Mouse (Mus musculus) olfactory bulb, adult 2 months (tissue): ENCODE measurements around the gene Fggy.

Experiments used
- CTCF ChIP-seq: fragments of 200-500 bp; IDR thresholded peaks from 2 replicates; pipeline ENCODE4 v1.5.1; 2012; ENCODE audit warnings: low read depth, mild to moderate bottlenecking, low read length, moderate library complexity; ENCODE audit not compliant: insufficient read depth
- POLR2A ChIP-seq: fragments of 200-500 bp; IDR thresholded peaks from 2 replicates; pipeline ENCODE4 v1.6.1; 2012; ENCODE audit warnings: mild to moderate bottlenecking, low read depth, low read length, moderate library complexity; ENCODE audit not compliant: insufficient read depth

GRCm38 (mm10) chr4:95571621-95572020 lies 14.3 kb downstream of the Fggy start:
- TF ChIP-seq CTCF: no peak
- TF ChIP-seq POLR2A: no peak
